Mouse (Mus musculus) CD4-positive, CD25-positive, alpha-beta regulatory T cell, adult 2 months (primary cell): ENCODE data around the gene Rpl7a.

Source experiments
- DNase-seq: peaks from one replicate; pipeline ENCODE4 v3.0.0-alpha.2; 2012; ENCODE audit warnings: low read depth, low spot score

The Rpl7a gene

GRCm38 (mm10) chr2:26914148-26914941, 3.8 kb downstream of the Rpl7a start:
- no peak for DNase-seq

DNA sequence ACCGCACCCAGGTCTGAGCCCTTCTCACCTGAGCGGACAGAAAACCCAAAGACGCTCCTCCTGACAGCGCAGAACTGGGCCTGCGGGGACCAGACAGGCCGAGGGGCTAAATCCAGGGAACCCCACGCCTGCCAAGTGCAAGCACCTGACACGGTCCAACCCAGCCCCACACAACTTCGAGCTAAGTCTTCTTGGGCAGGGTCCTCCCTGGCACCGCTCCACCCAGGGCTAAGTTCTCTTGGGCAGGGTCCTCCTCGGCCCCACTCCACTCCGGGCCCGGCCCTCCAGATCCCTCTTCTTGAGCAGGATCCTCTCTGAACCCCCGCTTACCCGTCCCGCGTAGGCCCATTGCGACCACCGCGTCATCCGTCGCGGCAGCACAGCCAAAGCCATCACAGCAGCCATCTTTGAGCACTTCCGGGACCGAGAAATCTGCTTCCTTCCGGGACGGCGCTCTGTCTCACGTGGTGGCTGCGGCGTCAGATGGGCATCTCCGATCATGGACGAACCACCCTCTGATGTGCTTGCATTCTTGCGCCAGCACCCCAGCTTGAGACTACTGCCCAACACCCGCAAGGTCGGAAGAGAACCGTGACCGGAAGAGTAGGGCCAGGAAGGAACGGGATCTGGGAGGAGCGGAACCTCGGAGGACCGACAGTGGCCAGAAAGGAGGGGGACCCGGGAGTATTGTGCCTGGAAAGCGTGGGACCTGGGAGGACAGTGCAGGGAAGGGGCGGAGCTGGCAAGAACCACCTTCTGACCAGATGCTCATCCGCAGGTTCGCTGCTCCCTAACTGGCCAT, 5.6 kb downstream of the Rpl7a start, which contains the start of the genes Surf2 and Surf1:
Gene Surf2 (plus strand): TSS at position 441 of the 802 bp plus-strand sequence.
Gene Surf1 (minus strand): TSS at position 604 of the 802 bp plus-strand sequence.
- DNase-seq = peak; percentile 90

DNA sequence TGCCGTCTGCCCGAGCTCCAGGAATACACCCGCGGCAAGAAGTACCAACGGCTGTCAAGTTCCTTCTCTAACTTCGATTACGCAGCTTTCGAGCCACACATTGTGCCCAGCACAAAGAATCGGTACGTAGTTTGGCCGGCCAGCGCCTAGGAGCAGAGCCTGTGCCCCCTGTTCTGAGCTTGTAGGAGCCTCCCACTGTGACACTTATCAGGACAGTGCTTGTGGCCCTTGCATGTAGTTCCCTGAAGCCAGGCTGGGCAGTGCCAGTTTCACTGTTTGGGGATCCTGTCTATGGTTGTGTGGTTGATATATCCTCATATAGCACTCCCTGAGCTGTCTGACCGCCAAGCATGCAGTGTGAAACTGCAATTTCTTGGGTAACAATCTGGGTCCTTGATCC, 6.2 kb downstream of the Rpl7a start:
- no peak for DNase-seq

DNA sequence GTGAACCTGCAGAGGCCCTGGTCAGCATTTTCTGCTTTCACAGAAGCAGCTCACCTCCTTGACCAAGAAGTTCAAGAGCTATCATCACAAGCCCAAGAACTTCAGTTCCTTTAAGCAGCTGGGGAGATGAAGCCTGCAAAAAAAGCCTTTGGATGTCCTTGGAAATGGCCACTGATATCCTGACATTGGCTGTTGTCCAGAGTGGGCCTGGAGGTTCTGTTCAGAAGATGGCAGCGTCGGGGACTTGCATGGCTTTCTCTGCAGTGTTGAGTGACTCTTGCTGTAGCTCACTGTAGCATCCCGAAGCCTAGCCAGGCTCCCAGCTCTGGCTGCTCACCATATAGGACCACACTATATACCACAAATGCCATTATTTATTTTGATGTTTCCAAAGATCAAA, 9.1 kb downstream of the Rpl7a start:
- DNase-seq = no peak

DNA sequence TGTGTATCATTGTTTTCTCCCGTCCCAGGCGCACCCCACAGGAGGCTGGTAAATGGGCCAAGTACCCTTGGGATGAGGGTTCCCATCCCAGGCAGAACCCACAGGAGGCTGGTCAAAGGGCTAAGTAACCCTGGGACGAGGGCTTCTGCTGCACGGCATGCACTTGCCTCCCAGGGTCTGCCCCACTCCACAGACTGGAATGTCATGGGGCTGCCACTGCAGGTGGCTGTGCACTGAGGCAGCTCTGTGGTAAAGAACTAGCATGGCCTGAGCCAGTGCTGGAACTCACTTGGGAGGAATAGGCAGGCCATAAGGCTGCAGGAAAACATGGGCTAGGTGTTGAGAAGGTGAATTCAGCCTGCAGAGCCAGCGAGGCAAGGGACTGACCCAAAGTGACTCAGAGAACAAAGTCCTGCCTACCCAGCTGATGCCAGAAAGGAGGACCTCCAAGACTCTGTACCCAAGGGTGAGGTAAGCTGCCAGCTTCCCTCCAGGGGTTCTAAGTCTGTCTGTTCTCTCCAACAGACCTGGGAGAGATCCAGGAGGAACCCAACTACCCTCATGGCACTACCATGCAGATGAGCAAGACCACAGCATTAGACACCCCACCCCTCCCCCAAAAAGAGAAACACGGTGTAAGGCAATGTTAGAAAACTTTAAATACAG, 9.8 kb downstream of the Rpl7a start:
- no peak for DNase-seq

GRCm38 (mm10) chr2:26921784-26922183, 11.2 kb downstream of the Rpl7a start:
- no peak for DNase-seq

DNA sequence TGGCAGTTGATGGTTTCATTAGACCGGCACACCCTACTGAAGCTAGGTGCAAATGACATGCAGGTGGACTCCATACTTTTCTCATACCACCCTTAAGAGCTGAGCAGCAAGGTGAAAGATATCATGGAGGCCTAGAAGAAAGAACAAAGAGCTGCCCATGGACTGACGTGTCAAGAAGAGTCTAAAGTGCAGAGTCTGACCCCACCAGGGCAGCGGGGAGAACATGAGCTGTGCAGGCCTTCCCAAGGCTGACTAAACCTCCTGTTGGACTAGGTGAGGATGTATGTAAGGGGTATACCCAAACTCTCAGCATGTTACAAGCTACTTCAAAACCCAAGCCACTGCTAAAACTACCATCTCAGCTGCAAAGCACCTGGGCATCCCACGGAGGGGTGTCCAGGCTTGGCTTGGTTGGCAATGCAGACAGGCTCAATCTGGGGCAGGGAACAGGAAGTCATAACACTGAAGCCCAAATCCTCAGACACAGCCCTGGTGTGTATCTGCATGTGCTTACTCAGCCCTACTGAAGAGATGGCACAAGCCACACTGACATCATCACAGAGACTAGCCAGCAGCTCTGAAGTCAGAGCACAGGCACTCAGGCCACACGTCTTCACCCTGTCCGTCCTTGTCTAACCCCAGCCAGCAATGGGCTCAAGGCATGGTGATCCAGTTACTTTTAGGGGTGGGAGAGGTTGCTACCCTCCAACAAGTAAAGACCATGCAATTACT, 17.3 kb downstream of the Rpl7a start:
- DNase-seq = no peak

DNA sequence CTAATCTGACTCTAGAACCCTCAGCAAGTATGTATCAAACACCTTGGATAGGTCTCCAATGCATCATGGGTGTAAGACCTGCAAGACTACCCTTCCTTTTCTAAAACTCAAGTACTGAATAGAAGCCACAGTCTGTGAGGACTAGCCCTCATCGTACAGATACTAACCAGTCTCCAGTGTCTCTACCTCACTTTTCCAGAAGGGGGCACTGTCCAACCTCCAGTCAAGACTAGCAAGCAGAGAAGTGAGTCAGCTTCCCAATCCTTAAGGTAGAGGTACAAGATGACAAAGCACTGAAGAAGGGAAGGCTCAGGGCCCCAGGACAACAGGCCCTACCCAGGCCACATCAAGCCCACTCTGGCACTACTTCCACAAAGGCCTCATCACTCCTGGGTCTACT, 19.8 kb downstream of the Rpl7a start:
- DNase-seq = peak; percentile 85

DNA sequence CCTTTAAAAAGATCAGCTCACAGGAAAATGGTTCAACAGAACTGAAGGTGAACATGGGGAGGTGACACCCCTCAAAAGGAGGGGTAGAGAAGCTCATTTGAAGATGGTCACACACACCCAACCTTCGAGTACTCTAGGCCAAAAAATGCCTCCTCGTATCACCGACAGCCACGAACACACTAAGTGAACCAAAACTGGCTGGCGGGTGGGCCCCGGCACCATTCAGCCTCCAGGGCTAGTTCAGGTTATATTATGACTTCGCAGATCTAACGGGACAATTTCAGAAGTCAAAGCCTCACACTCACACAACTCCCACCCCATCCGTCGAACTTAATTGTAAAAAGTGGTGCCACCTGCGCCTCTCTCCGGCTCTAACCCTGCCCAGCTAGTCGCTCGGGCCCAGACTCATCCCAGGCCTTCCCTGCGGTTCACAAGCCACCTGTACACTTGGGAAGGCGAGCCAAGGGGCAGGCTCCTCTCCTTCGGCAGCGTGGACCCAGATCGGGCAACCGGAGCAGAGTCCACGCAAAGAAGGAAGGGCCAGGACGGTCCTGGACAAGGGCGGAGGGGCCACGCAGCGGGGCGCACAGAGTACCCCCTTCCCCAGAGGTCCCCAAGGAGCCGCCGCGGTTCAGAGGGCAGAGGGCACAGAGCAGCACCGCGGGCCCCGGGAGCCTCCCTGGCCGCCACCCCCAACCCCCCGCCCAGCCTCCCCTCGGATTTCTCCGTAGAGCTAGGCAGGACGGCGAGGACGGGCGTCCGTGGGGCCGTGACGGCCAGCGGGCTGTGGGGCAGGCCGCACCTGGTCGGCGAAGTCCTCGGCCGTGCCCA, 22.1 kb downstream of the Rpl7a start:
- peak; percentile 49 for DNase-seq

DNA sequence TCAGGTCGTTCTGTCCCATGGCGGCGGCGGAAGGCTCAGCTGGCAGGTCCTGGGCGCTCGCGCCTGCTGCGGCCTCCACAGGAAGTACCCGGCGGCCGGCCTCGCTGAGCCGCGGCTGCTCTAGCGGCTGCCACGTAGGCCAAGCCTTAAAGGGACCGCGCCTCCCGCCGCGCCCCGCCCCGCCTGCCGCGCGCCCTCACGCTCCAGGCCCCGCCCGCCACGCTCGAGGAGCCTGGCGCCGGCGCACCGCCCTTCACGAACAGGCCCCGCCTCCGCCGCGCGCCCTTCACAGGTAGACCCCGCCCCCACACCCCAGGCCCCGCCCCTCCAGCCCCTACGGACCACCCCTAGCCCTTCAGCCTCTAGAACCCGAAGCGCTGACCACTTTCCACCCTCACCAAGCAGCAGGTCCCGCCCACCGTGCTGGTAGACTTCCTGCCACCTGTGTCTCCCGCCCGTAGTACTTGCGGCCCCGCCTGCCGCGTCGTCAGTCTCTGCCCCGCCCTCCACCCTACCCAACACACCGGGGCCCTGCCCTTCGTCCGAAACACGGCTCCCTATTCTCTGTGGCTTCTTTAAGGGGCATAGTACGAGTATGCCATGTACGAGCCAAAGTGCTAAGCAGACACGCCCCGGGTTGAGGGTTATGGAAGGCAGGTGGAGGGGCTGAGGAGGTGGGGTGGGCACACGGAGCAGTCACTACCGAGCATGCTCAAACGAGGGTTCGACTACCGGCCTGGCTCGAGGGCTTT, 22.9 kb downstream of the Rpl7a start, which contains the start of the genes Surf4 and Stkld1:
Gene Surf4 (minus strand): TSS at position 625 of the 752 bp plus-strand sequence.
Gene Stkld1 (plus strand): TSS at position 744 of the 752 bp plus-strand sequence.
- peak; percentile 98 for DNase-seq

- DNase-seq = peak; percentile 29
These were observed 24.7 kb downstream of the Rpl7a start for GRCm38 (mm10) chr2:26935286-26935685.

DNA sequence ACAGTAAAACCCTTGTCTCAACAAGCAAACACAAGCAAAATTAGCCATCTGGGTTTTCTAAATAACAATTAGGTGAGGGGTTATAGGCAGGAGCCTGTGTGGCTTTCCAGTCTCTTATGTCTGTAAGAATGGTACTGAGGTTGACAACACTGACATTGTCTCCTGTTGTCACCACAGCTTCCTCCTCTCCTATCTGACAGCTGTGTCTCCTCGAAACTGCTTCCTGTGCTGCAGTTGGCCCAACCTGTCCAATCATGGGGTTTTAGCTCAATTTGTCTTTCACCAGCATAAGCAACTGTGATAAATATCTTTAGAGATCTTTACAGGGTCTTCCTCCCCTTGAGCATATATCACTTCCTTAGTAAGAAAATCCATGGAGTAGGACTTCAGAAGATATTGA, 25.9 kb downstream of the Rpl7a start:
- DNase-seq = peak; percentile 51

GRCm38 (mm10) chr2:26941539-26941938, 31.0 kb downstream of the Rpl7a start:
- no peak for DNase-seq

- DNase-seq = no peak
These were observed 32.7 kb downstream of the Rpl7a start for GRCm38 (mm10) chr2:26943253-26943652.

DNA sequence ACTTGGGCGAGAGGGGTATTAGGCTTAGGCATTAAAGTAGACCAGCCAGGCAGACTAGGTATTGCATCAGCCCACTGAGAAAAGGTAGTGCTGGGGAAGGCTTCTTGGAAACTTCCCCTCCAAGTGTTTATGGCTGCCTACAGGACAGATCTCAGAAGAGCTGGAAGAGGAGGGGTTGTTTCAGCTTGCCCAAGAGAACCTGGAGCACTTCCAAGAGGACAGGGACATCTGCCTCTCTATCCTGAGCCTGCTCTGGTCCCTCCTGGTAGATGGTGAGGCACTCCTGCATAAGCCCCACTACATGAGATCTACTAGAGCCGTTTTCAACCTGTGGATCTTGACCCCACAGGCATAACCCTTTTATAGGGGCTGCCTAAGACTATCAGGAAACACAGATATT, 39.8 kb downstream of the Rpl7a start:
- no peak for DNase-seq

GRCm38 (mm10) chr2:26951346-26951905, 40.9 kb downstream of the Rpl7a start:
- DNase-seq = no peak

DNA sequence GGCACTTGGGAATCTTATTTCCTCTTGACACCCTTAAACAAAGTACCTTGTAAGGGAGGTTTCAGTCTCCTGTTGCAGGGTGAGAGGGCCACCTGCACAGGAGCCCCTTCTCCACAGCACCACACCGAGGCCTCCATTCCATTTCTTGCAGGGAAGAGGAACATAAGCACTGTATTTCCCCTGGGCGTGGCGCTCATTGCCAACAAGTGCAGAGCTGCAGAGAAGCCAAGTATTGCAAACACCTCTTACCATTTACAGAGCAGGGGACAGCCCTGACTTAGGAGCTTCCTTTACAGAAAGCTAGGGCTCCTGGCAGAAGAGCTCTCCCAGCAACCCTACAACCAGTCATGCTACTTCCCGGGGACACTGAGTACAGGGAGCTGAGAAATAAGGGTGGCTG, 41.6 kb downstream of the Rpl7a start:
- DNase-seq = no peak

DNA sequence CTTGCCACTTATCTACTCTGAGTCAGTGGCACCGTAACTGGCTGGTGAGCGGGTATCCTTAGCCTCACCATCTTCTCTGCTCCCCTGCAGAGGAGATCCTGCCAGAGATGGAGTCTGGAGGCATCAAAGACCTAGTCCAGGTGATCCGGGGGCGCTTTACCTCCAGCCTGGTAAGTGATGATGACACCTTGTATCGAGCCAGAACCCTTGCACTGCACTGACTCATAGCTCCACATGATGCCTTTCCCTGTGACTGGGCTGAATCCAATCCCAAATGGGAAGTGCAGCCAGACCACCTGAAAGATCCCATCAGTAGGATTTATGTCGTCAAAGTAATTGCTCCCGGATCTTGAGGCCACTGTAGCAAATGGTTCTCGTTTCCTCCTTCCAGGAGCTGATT, 42.3 kb downstream of the Rpl7a start:
- DNase-seq = no peak

- DNase-seq = no peak
These were observed 44.3 kb downstream of the Rpl7a start for GRCm38 (mm10) chr2:26954735-26955395.
